Comparison of ENCODE assay signal across 14 mouse cellular contexts in genomic region chr13:17037899-17038298, GRCm38 (mm10).
"Had no signal": no experiment of that assay in that cellular context is flagged by ENCODE, and none has a peak within 500 bp of the region (broad histone marks: within the 10 kb centered on the region; RNA-seq: fewer than 3 reads in every experiment).

No protein-coding gene starts in this region.

- H3K9me3 ChIP-seq: midbrain, embryonic 10.5 days; neural tube, embryonic 12.5 days had no signal

- H3K27me3 ChIP-seq: neural tube, embryonic 12.5 days had no signal

- H3K4me2 ChIP-seq: neural tube, embryonic 12.5 days had no signal

- H3K9ac ChIP-seq: liver, embryonic 14.5 days; neural tube, embryonic 12.5 days had no signal

- ATAC-seq: lung, postnatal 0 days had no signal

- H3K36me3 ChIP-seq: midbrain, embryonic 10.5 days; neural tube, embryonic 12.5 days had no signal

- H3K27ac ChIP-seq: liver, embryonic 14.5 days; midbrain, embryonic 10.5 days; neural tube, embryonic 12.5 days had no signal

- DNase-seq: kidney, adult 9 months; kidney, postnatal 10 days; left cerebral cortex, postnatal 4 days; lung, adult 18-20 months; lung, postnatal 4 days; midbrain, embryonic 14.5 days; retina, postnatal 1 day; right cerebral cortex, postnatal 4 days; spleen, adult 18-20 months; thymus, postnatal 36 days had no signal

- H3K4me1 ChIP-seq: midbrain, embryonic 10.5 days; neural tube, embryonic 12.5 days had no signal

- H3K4me3 ChIP-seq: midbrain, embryonic 10.5 days; neural tube, embryonic 12.5 days had no signal
